Mouse (Mus musculus) stomach, embryonic 14.5 days (tissue): ENCODE data around the gene Vapa. TPM values are rescaled to one million over a fixed set of nuclear protein-coding genes. Genes with fewer than 3 reads are reported as not detected.
"Not testable (repeated sequence)": the region's sequence is repeated elsewhere in the genome, so short reads cannot be mapped to it uniquely, and the experiment has no call there.

Experiments used
- ATAC-seq: fragments of 200-750 bp; cut with Nextera tagmentation; 2 replicates; pipeline ENCODE4 v1.8.0; 2017; ENCODE audit warnings: low read depth, moderate TSS enrichment; ENCODE audit not compliant: insufficient number of reproducible peaks, insufficient read depth, low FRiP score
- H3K27ac ChIP-seq: fragments of 300-500 bp; sonication (generic); 2 replicates; pipeline ENCODE4 v1.5.1; 2014; ENCODE audit warnings: mild to moderate bottlenecking, low read length, moderate library complexity, mixed read lengths
- H3K27me3 ChIP-seq: fragments of 300-500 bp; sonication (generic); 2 replicates; pipeline ENCODE4 v1.6.1; 2014; ENCODE audit warnings: low read length, control low read depth, mixed read lengths; ENCODE audit not compliant: control insufficient read depth, insufficient read depth
- H3K36me3 ChIP-seq: fragments of 300-500 bp; sonication (generic); 2 replicates; pipeline ENCODE4 v1.6.1; 2014; ENCODE audit warnings: mild to moderate bottlenecking, control low read depth, low read length, moderate library complexity, mixed read lengths; ENCODE audit not compliant: control insufficient read depth, insufficient read depth
- H3K4me1 ChIP-seq: fragments of 300-500 bp; sonication (generic); 2 replicates; pipeline ENCODE4 v1.6.1; 2014; ENCODE audit warnings: low read length, control low read depth, mixed read lengths; ENCODE audit not compliant: control insufficient read depth, insufficient read depth
- H3K4me2 ChIP-seq: fragments of 300-500 bp; sonication (generic); replicated peaks from 2 replicates; pipeline ENCODE4 v1.6.1; 2014; ENCODE audit warnings: low read depth, low read length, control low read depth
- H3K4me3 ChIP-seq: fragments of 300-500 bp; sonication (generic); 2 replicates; pipeline ENCODE4 v1.5.1; 2014; ENCODE audit warnings: low read depth, low read length, control low read depth
- H3K9ac ChIP-seq: fragments of 300-500 bp; sonication (generic); replicated peaks from 2 replicates; pipeline ENCODE4 v1.6.1; 2014; ENCODE audit warnings: low read depth, mild to moderate bottlenecking, control low read depth, low read length, moderate library complexity, mixed read lengths
- H3K9me3 ChIP-seq: fragments of 300-500 bp; sonication (generic); 2 replicates; pipeline ENCODE4 v1.6.1; 2016; ENCODE audit warnings: low read depth, low read length, control low read depth; ENCODE audit not compliant: control insufficient read depth
- WGBS: fragments of 180-500 bp; shearing (Covaris S2); extraction: QIAGEN DNeasy Blood & Tissue Kit; methylation state at CpG from one replicate; pipeline ENCODE4 v1.1.7; 2014; 5-methylcytosine and 5-hydroxymethylcytosine counted together
- polyA plus RNA-seq: library from polyadenylated mRNA; unstranded; fragments of >200 nt; fragmentation: Nextera tagmentation; extraction: Ambion mirVana; gene quantifications from 2 replicates; pipeline ENCODE4 v1.2.1, GENCODE M21; 2014

Vapa gene
- polyA plus RNA-seq, 1 experiment from 2014 or later, result 182 TPM

- ATAC-seq, result no peak
- Histone ChIP-seq H3K27me3 (no peaks in the 10 kb centered on the region), H3K27ac (no peak overlapping the region), H3K9ac (no peak overlapping the region), H3K4me2 (no peak overlapping the region), H3K4me3 (no peak overlapping the region), H3K4me1 (peaks cover 9% of the 10 kb centered on the region; the same call in 1 of the 2 replicates), H3K9me3 (no peaks in the 10 kb centered on the region), H3K36me3 (no peaks in the 10 kb centered on the region)
- WGBS, result 81% methylated on average over 1 of the region's 1 CpGs
Observed at GRCm38 (mm10) chr17:65639144-65639543, 25.8 kb upstream of the Vapa start.

GRCm38 (mm10) chr17:65635715-65636360 is 22.5 kb upstream of the Vapa start:
- Histone ChIP-seq H3K9ac (no peak overlapping the region), H3K27me3 (no peaks in the 10 kb centered on the region), H3K4me2 (no peak overlapping the region), H3K9me3 (no peaks in the 10 kb centered on the region), H3K36me3 (no peaks in the 10 kb centered on the region), H3K4me1 (no peaks in the 10 kb centered on the region), H3K4me3 (no peak overlapping the region), H3K27ac (no peak overlapping the region)
- ATAC-seq, result no peak
- WGBS, result 58% methylated on average over 14 of the region's 14 CpGs

GRCm38 (mm10) chr17:65629943-65630342 is 16.6 kb upstream of the Vapa start:
- Histone ChIP-seq H3K9me3 (no peaks in the 10 kb centered on the region), H3K27ac (no peak overlapping the region), H3K4me2 (no peak overlapping the region), H3K27me3 (no peaks in the 10 kb centered on the region), H3K9ac (no peak overlapping the region), H3K36me3 (no peaks in the 10 kb centered on the region), H3K4me1 (no peaks in the 10 kb centered on the region), H3K4me3 (no peak overlapping the region)
- ATAC-seq, result no peak
- 79% methylated on average over 6 of the region's 6 CpGs for WGBS

GRCm38 (mm10) chr17:65628823-65629532 is 15.6 kb upstream of the Vapa start:
- ATAC-seq, H3K4me1 ChIP-seq, H3K9ac ChIP-seq, H3K4me2 ChIP-seq, H3K27me3 ChIP-seq, H3K36me3 ChIP-seq, H3K9me3 ChIP-seq, H3K4me3 ChIP-seq, H3K27ac ChIP-seq: not testable (repeated sequence)
- WGBS, result 69% methylated on average over 13 of the region's 13 CpGs

- H3K27me3 ChIP-seq, result no peaks in the 10 kb centered on the region
- H3K4me1 ChIP-seq, result no peaks in the 10 kb centered on the region
- H3K27ac ChIP-seq, result no peak overlapping the region
- no peaks in the 10 kb centered on the region for H3K9me3 ChIP-seq
- no peak overlapping the region for H3K9ac ChIP-seq
- no peak overlapping the region for H3K4me2 ChIP-seq
- H3K4me3 ChIP-seq, result no peak overlapping the region
- WGBS, result 86% methylated on average over 6 of the region's 6 CpGs
- ATAC-seq, result no peak
- no peaks in the 10 kb centered on the region for H3K36me3 ChIP-seq
Observed at GRCm38 (mm10) chr17:65626301-65626700, 12.9 kb upstream of the Vapa start.

- Histone ChIP-seq H3K27me3 (no peaks in the 10 kb centered on the region), H3K4me3 (no peak overlapping the region), H3K9me3 (no peaks in the 10 kb centered on the region), H3K36me3 (no peaks in the 10 kb centered on the region), H3K27ac (no peak overlapping the region), H3K4me1 (no peaks in the 10 kb centered on the region), H3K9ac (no peak overlapping the region), H3K4me2 (no peak overlapping the region)
- 83% methylated on average over 6 of the region's 6 CpGs for WGBS
- ATAC-seq, result no peak
Observed at GRCm38 (mm10) chr17:65625563-65625962, 12.2 kb upstream of the Vapa start.

- Histone ChIP-seq H3K4me3 (no peak overlapping the region), H3K9ac (no peak overlapping the region), H3K36me3 (no peaks in the 10 kb centered on the region), H3K4me2 (no peak overlapping the region), H3K27ac (no peak overlapping the region), H3K9me3 (no peaks in the 10 kb centered on the region), H3K27me3 (no peaks in the 10 kb centered on the region), H3K4me1 (no peaks in the 10 kb centered on the region)
- no peak for ATAC-seq
Observed at GRCm38 (mm10) chr17:65623130-65623529, 9.8 kb upstream of the Vapa start.

- Histone ChIP-seq H3K4me3 (no peak overlapping the region), H3K4me2 (no peak overlapping the region), H3K9ac (no peak overlapping the region), H3K9me3 (no peaks in the 10 kb centered on the region), H3K27ac (no peak overlapping the region), H3K4me1 (no peaks in the 10 kb centered on the region), H3K36me3 (no peaks in the 10 kb centered on the region), H3K27me3 (no peaks in the 10 kb centered on the region)
- 84% methylated on average over 2 of the region's 2 CpGs for WGBS
- no peak for ATAC-seq
Observed at GRCm38 (mm10) chr17:65618431-65618830, 5.1 kb upstream of the Vapa start.
